Comparison of ENCODE assay signal across 17 mouse cellular contexts in the genomic region with DNA sequence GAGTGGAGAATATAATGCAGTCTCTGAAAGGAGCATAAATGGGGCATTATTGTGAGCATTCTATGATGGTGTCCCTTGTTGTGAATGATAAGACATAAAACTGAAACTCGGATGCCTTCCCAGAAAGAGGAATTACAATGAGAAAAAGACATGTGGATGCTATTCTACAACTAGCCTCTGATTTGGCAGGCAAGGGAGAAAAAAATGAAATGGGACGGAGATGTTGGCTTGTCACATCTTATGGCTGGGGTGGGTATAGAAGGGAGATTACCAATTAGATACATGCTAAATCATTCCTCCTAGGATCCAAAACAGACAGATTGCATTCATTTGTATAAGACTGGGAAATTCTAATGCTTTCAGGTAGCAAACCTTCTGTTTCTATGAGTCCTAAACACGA.
"Had no signal": no experiment of that assay in that cellular context is flagged by ENCODE, and none has a peak within 500 bp of the region (broad histone marks: within the 10 kb centered on the region; RNA-seq: fewer than 3 reads in every experiment).

No protein-coding gene starts in this region.

- H3K9me3 ChIP-seq: neural tube, embryonic 12.5 days; neural tube, embryonic 13.5 days; neural tube, embryonic 15.5 days; stomach, embryonic 15.5 days had no signal

- H3K4me3 ChIP-seq: neural tube, embryonic 12.5 days; neural tube, embryonic 13.5 days; neural tube, embryonic 15.5 days; stomach, embryonic 15.5 days had no signal

- DNase-seq: retina, postnatal 1 day; right cerebral cortex, adult 18-20 months; right cerebral cortex, postnatal 14 days; right cerebral cortex, postnatal 25 days; right cerebral cortex, postnatal 4 days; spleen, adult 18-20 months; thymus, adult 18-20 months; thymus, adult 2 months; thymus, postnatal 14 days; thymus, postnatal 25 days; thymus, postnatal 36 days; thymus, postnatal 4 days had no signal

- H3K27ac ChIP-seq: neural tube, embryonic 12.5 days; neural tube, embryonic 13.5 days; neural tube, embryonic 15.5 days; stomach, embryonic 15.5 days; stomach, postnatal 0 days had no signal

- H3K9ac ChIP-seq: neural tube, embryonic 12.5 days; neural tube, embryonic 13.5 days; neural tube, embryonic 15.5 days; stomach, embryonic 15.5 days had no signal

- H3K36me3 ChIP-seq: neural tube, embryonic 12.5 days; neural tube, embryonic 13.5 days; neural tube, embryonic 15.5 days; stomach, embryonic 15.5 days had no signal

- H3K4me1 ChIP-seq: neural tube, embryonic 12.5 days; neural tube, embryonic 13.5 days; neural tube, embryonic 15.5 days; stomach, embryonic 15.5 days had no signal

- H3K4me2 ChIP-seq: neural tube, embryonic 12.5 days; neural tube, embryonic 13.5 days; neural tube, embryonic 15.5 days; stomach, embryonic 15.5 days had no signal

- H3K27me3 ChIP-seq: neural tube, embryonic 12.5 days; neural tube, embryonic 13.5 days; neural tube, embryonic 15.5 days; stomach, embryonic 15.5 days had no signal
